Mouse (Mus musculus) midbrain, embryonic 16.5 days (tissue): ENCODE measurements around the gene Commd1. TPM values are rescaled to one million over a fixed set of nuclear protein-coding genes. Genes with fewer than 3 reads are reported as not detected.

ENCODE experiments used
- ATAC-seq: fragments of 200-750 bp; cut with Nextera tagmentation; 2 replicates; pipeline ENCODE4 v1.8.0; 2017; ENCODE audit warnings: moderate TSS enrichment
- H3K27ac ChIP-seq: fragments of 300-500 bp; sonication (generic); 2 replicates; pipeline ENCODE4 v1.5.1; 2014; ENCODE audit warnings: mild to moderate bottlenecking, low read length, mixed read lengths
- H3K27me3 ChIP-seq: fragments of 300-500 bp; sonication (generic); 2 replicates; pipeline ENCODE4 v1.6.1; 2014; ENCODE audit warnings: low read depth, low read length, mixed read lengths; ENCODE audit not compliant: control insufficient read depth, insufficient read depth
- H3K36me3 ChIP-seq: fragments of 300-500 bp; sonication (generic); 2 replicates; pipeline ENCODE4 v1.6.1; 2014; ENCODE audit warnings: mild to moderate bottlenecking, low read length, moderate library complexity, mixed read lengths; ENCODE audit not compliant: control insufficient read depth, insufficient read depth
- H3K4me1 ChIP-seq: fragments of 300-500 bp; sonication (generic); 2 replicates; pipeline ENCODE4 v1.6.1; 2014; ENCODE audit warnings: mild to moderate bottlenecking, low read length, mixed read lengths; ENCODE audit not compliant: control insufficient read depth, insufficient read depth
- H3K4me2 ChIP-seq: fragments of 300-500 bp; sonication (generic); 2 replicates; pipeline ENCODE4 v1.6.1; 2014; ENCODE audit warnings: mild to moderate bottlenecking, low read length, mixed read lengths
- H3K4me3 ChIP-seq: fragments of 300-500 bp; sonication (generic); 2 replicates; pipeline ENCODE4 v1.5.1; 2014; ENCODE audit warnings: low read depth, mild to moderate bottlenecking, low read length, moderate library complexity, mixed read lengths
- H3K9ac ChIP-seq: fragments of 300-500 bp; sonication (generic); 2 replicates; pipeline ENCODE4 v1.6.1; 2014; ENCODE audit warnings: low read depth, low read length, mixed read lengths
- H3K9me3 ChIP-seq: fragments of 300-500 bp; sonication (generic); replicated peaks from 2 replicates; pipeline ENCODE4 v1.6.1; 2014; ENCODE audit warnings: mild to moderate bottlenecking, low read length, mixed read lengths; ENCODE audit not compliant: control insufficient read depth, poor library complexity, severe bottlenecking
- WGBS: fragments of 180-500 bp; shearing (Covaris S2); extraction: QIAGEN DNeasy Blood & Tissue Kit; methylation state at CpG from one replicate; pipeline ENCODE4 v1.1.7; 2014; 5-methylcytosine and 5-hydroxymethylcytosine counted together
- polyA plus RNA-seq: library from polyadenylated mRNA; unstranded; fragments of >200 nt; fragmentation: Nextera tagmentation; extraction: Ambion mirVana; gene quantifications from 2 replicates; pipeline ENCODE4 v1.2.1, GENCODE M21; 2015

Gene Commd1
- polyA plus RNA-seq, 1 experiment from 2014 or later: 248 TPM

DNA sequence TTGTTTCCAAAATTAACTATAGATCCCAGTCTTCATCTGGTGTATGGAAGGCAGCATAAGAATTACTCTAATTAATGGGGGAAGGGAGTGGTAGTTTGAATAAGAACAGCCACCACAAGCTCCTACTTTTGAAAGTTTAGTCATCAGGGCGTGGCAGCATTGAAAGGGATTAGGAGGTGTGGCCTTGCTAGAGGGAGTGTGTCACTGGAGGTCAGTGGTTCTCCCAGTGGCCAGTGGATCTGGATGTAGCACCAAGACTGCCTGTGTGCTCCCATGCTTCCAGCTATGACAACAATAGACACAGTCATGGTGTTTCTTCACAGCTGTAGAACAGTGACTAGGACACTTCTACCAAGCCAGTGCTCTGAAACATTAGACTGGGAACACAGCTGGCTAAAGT lies 33.1 kb downstream of the Commd1 start:
- H3K4me3 ChIP-seq: no peak overlapping the region
- H3K4me1 ChIP-seq: no peaks in the 10 kb centered on the region
- H3K27ac ChIP-seq: no peak overlapping the region
- ATAC-seq: no peak
- no peaks in the 10 kb centered on the region for H3K9me3 ChIP-seq
- H3K36me3 ChIP-seq: no peaks in the 10 kb centered on the region
- no peak overlapping the region for H3K9ac ChIP-seq
- WGBS: 92% methylated on average over 1 of the region's 1 CpGs
- H3K27me3 ChIP-seq: no peaks in the 10 kb centered on the region
- no peak overlapping the region for H3K4me2 ChIP-seq

DNA sequence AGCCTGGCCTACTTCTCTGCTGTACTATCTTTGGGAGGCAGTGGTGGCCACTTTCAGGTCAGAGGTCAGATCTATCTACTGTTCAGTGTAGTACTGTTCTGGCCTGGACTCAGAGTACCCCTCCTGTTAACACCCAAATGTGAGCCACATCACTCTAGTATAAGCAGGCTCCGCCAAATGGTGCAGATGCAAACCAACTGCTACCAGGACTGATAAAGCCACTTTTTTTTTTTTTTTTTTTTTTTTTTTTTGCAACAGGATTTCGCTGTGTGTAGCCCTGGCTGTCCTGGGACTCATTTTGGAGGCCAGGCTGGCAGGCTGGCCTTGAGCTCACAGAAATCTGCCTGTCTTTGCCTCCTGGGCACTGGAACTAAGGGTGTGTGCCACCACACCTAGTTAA lies 43.2 kb downstream of the Commd1 start:
- no peaks in the 10 kb centered on the region for H3K36me3 ChIP-seq
- H3K4me2 ChIP-seq: no peak overlapping the region
- no peak overlapping the region for H3K9ac ChIP-seq
- ATAC-seq: no peak
- H3K4me3 ChIP-seq: no peak overlapping the region
- H3K27me3 ChIP-seq: no peaks in the 10 kb centered on the region
- H3K4me1 ChIP-seq: no peaks in the 10 kb centered on the region
- H3K27ac ChIP-seq: no peak overlapping the region
- no peaks in the 10 kb centered on the region for H3K9me3 ChIP-seq
- 86% methylated on average over 2 of the region's 2 CpGs for WGBS

DNA sequence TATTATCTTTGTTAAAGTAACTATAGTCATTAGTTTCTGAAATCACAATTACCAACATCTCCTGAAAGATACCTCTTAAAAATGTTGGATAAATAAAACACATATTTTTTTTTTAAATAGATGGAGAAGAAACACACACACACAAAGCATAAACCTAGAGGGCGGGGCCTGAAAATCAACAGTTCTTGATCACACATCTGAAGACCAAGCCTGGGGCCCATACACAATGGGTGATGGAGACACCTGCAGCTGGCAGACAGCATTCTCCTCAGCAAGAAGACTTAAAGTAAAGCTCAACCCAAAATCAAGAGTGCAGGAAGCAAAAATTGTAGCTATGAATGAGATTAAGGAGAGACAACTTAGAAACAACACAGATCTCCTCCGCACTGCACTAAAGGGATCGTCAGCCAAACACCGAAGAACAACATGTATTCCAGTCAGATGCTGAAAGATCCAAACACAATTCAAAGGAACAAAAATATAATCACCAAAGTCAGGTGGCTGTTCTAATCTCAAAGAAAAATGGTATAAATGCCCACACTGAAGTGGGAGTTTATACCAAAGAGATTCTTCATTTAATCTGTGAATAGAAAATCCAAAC lies 44.4 kb downstream of the Commd1 start:
- WGBS: 91% methylated on average over 4 of the region's 4 CpGs
- H3K4me1 ChIP-seq: no peaks in the 10 kb centered on the region

GRCm38 (mm10) chr11:22936446-22937125 lies 45.6 kb downstream of the Commd1 start:
- no peaks in the 10 kb centered on the region for H3K27me3 ChIP-seq
- no peak overlapping the region for H3K27ac ChIP-seq
- H3K9me3 ChIP-seq: no peaks in the 10 kb centered on the region
- H3K4me1 ChIP-seq: no peaks in the 10 kb centered on the region
- H3K4me3 ChIP-seq: no peak overlapping the region
- H3K4me2 ChIP-seq: no peak overlapping the region
- no peak for ATAC-seq
- H3K9ac ChIP-seq: no peak overlapping the region
- H3K36me3 ChIP-seq: no peaks in the 10 kb centered on the region
- WGBS: 58% methylated on average over 5 of the region's 5 CpGs

More for the DNA sequence above, 44.4 kb downstream of the Commd1 start:
- Histone ChIP-seq H3K9ac (no peak overlapping the region), H3K9me3 (no peaks in the 10 kb centered on the region), H3K27me3 (no peaks in the 10 kb centered on the region), H3K4me2 (no peak overlapping the region), H3K4me3 (no peak overlapping the region), H3K36me3 (no peaks in the 10 kb centered on the region), H3K27ac (no peak overlapping the region)
- ATAC-seq: no peak

GRCm38 (mm10) chr11:22932167-22932566 lies 50.0 kb downstream of the Commd1 start:
- Histone ChIP-seq H3K9me3 (no peaks in the 10 kb centered on the region), H3K4me3 (no peak overlapping the region), H3K27me3 (no peaks in the 10 kb centered on the region), H3K9ac (no peak overlapping the region), H3K36me3 (no peaks in the 10 kb centered on the region), H3K4me2 (no peak overlapping the region), H3K4me1 (no peaks in the 10 kb centered on the region), H3K27ac (no peak overlapping the region)
- no peak for ATAC-seq

DNA sequence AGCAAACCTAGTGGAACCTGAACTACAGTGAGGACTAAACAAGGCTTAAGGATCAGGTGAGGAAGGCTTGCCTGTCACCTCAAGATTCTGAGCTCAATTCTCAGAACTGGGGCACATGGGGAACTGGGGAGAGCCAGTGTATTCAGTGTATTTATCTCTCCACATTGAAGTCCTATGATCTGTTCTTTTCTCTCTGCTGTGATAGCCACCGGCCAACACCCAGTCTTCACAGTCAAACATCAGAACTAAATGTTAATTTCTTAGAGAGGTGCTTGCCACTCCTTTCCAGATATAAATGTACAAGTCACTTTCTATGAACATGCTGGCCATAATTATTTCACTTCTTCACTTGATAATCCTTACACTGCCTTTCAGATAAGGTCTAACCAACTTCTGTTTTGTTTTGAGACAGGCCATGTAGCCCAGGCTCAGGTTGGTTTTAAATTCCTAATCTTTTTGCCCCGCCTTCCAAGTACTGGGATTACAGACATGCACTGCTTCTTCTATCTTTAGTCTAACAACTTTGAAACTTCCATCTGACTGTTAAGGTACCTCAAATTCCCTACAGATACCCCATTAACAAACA lies 50.8 kb downstream of the Commd1 start:
- H3K4me2 ChIP-seq: no peak overlapping the region
- H3K4me1 ChIP-seq: no peaks in the 10 kb centered on the region
- ATAC-seq: no peak
- H3K9me3 ChIP-seq: no peaks in the 10 kb centered on the region
- WGBS: 96% methylated on average over 2 of the region's 2 CpGs
- H3K27ac ChIP-seq: no peak overlapping the region
- no peak overlapping the region for H3K9ac ChIP-seq
- H3K27me3 ChIP-seq: no peaks in the 10 kb centered on the region
- H3K4me3 ChIP-seq: no peak overlapping the region
- H3K36me3 ChIP-seq: no peaks in the 10 kb centered on the region

DNA sequence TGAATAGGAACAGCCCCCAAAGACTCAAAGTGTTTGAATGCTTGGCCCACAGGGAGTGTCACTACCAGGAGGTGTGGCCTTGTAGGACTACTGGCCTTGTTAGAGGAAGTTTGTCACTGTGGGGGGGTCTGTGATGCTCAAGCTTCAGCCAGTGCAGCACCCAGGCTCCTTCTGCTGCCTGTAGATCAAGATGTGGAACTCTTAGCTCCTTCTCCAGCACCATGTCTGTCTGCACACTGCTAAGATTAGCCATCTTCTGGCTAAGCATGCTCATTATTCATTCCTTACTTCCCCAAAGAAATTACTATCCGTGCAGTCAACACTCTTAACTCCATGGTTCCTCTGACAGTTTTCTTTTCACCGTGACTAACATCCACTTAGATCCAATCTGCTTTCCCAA lies 52.1 kb downstream of the Commd1 start:
- no peak overlapping the region for H3K9ac ChIP-seq
- no peaks in the 10 kb centered on the region for H3K27me3 ChIP-seq
- no peaks in the 10 kb centered on the region for H3K9me3 ChIP-seq
- no peak overlapping the region for H3K27ac ChIP-seq
- no peak overlapping the region for H3K4me3 ChIP-seq
- H3K36me3 ChIP-seq: no peaks in the 10 kb centered on the region
- WGBS: 51% methylated on average over 2 of the region's 2 CpGs
- no peak for ATAC-seq
- H3K4me2 ChIP-seq: no peak overlapping the region
- H3K4me1 ChIP-seq: no peaks in the 10 kb centered on the region

GRCm38 (mm10) chr11:22928586-22929169 lies 53.5 kb downstream of the Commd1 start:
- Histone ChIP-seq H3K27me3 (no peaks in the 10 kb centered on the region), H3K9me3 (no peaks in the 10 kb centered on the region), H3K4me3 (no peak overlapping the region), H3K4me2 (no peak overlapping the region), H3K4me1 (no peaks in the 10 kb centered on the region), H3K27ac (no peak overlapping the region), H3K9ac (no peak overlapping the region), H3K36me3 (no peaks in the 10 kb centered on the region)
- WGBS: 92% methylated on average over 8 of the region's 8 CpGs
- ATAC-seq: no peak

- H3K36me3 ChIP-seq: no peaks in the 10 kb centered on the region
- H3K27me3 ChIP-seq: no peaks in the 10 kb centered on the region
- WGBS: 51% methylated on average over 2 of the region's 2 CpGs
- H3K27ac ChIP-seq: no peak overlapping the region
- no peak overlapping the region for H3K9ac ChIP-seq
- H3K4me2 ChIP-seq: no peak overlapping the region
- H3K9me3 ChIP-seq: no peaks in the 10 kb centered on the region
- H3K4me3 ChIP-seq: no peak overlapping the region
- no peak for ATAC-seq
- no peaks in the 10 kb centered on the region for H3K4me1 ChIP-seq
Observed at GRCm38 (mm10) chr11:22923606-22924005, 58.6 kb downstream of the Commd1 start.
